Mouse (Mus musculus): ENCODE measurements around the gene Hnrnpa1. TPM values are rescaled to one million over a fixed set of nuclear protein-coding genes. Genes with fewer than 3 reads are reported as not detected.
"Not testable (repeated sequence)": the region's sequence is repeated elsewhere in the genome, so short reads cannot be mapped to it uniquely, and the experiment has no call there.

Hnrnpa1 gene
- polyA plus RNA-seq, 1 experiment from 2014 or later, result 457 TPM

- Histone ChIP-seq H3K9me3 (ENCODE audit: control insufficient read depth, low read length) (no peaks in the 10 kb centered on the region), H3K27me3 (ENCODE audit: control insufficient read depth, insufficient read depth, low read length) (no peaks in the 10 kb centered on the region), H3K27ac (replicated peaks in 1 of 2; ENCODE audit: control insufficient read depth in 1 of 2, insufficient read depth in 1 of 2, low read depth in 2 of 2, low read length in 2 of 2) (peak overlapping the region in 1 of 2 experiments; percentile 9; a peak in 1 of 4 replicates), H3K4me1 (ENCODE audit: control insufficient read depth in 2 of 2, insufficient read depth in 2 of 2, low read length in 2 of 2) (peaks cover 6 to 36% of the 10 kb centered on the region in 2 experiments), H3K36me3 (ENCODE audit: control insufficient read depth, insufficient read depth, low read length) (peaks cover 66% of the 10 kb centered on the region), H3K9ac (ENCODE audit: low read length) (peak overlapping the region; percentile 64), H3K4me2 (ENCODE audit: low read length) (peak overlapping the region; percentile 86), H3K4me3 (ENCODE audit: control insufficient read depth in 1 of 2, insufficient read depth in 1 of 2, low read depth in 1 of 2, low read length in 2 of 2) (peak overlapping the region in 1 of 2 experiments; percentile 80; a peak in 2 of 4 replicates)
- 66% methylated on average over 8 of the region's 8 CpGs for WGBS
- ATAC-seq (ENCODE audit: insufficient number of reproducible peaks, insufficient read depth, low FRiP score, low read depth), result no peak
Measured at GRCm38 (mm10) chr15:103242885-103243284, 2.7 kb downstream of the Hnrnpa1 start.

- no peak for ATAC-seq (ENCODE audit: insufficient number of reproducible peaks, insufficient read depth, low FRiP score, low read depth)
- Histone ChIP-seq H3K4me2 (ENCODE audit: low read length) (no peak overlapping the region), H3K9me3 (ENCODE audit: control insufficient read depth, low read length) (no peaks in the 10 kb centered on the region), H3K4me1 (ENCODE audit: control insufficient read depth in 2 of 2, insufficient read depth in 2 of 2, low read length in 2 of 2) (peaks cover 6 to 27% of the 10 kb centered on the region in 2 experiments), H3K27me3 (ENCODE audit: control insufficient read depth, insufficient read depth, low read length) (no peaks in the 10 kb centered on the region), H3K4me3 (ENCODE audit: control insufficient read depth in 1 of 2, insufficient read depth in 1 of 2, low read depth in 1 of 2, low read length in 2 of 2) (no peak overlapping the region), H3K27ac (replicated peaks in 1 of 2; ENCODE audit: control insufficient read depth in 1 of 2, insufficient read depth in 1 of 2, low read depth in 2 of 2, low read length in 2 of 2) (no peak overlapping the region), H3K36me3 (ENCODE audit: control insufficient read depth, insufficient read depth, low read length) (peaks cover 80% of the 10 kb centered on the region), H3K9ac (ENCODE audit: low read length) (no peak overlapping the region)
- WGBS, result 30% methylated on average over 6 of the region's 6 CpGs
Measured at GRCm38 (mm10) chr15:103245616-103246015, 5.4 kb downstream of the Hnrnpa1 start.

GRCm38 (mm10) chr15:103247078-103247781 is 7.0 kb downstream of the Hnrnpa1 start:
- H3K4me2 ChIP-seq (ENCODE audit: low read length), result no peak overlapping the region
- H3K4me3 ChIP-seq (ENCODE audit: control insufficient read depth in 1 of 2, insufficient read depth in 1 of 2, low read depth in 1 of 2, low read length in 2 of 2), result no peak overlapping the region
- peaks cover 66% of the 10 kb centered on the region for H3K36me3 ChIP-seq (ENCODE audit: control insufficient read depth, insufficient read depth, low read length)
- no peak overlapping the region; a peak in 1 of 4 replicates for H3K27ac ChIP-seq (replicated peaks in 1 of 2; ENCODE audit: control insufficient read depth in 1 of 2, insufficient read depth in 1 of 2, low read depth in 2 of 2, low read length in 2 of 2)
- H3K4me1 ChIP-seq (ENCODE audit: control insufficient read depth in 2 of 2, insufficient read depth in 2 of 2, low read length in 2 of 2), result peaks cover 5 to 23% of the 10 kb centered on the region in 2 experiments
- H3K9me3 ChIP-seq (ENCODE audit: control insufficient read depth, low read length), result no peaks in the 10 kb centered on the region
- WGBS, result 89% methylated on average over 9 of the region's 9 CpGs
- no peak overlapping the region for H3K9ac ChIP-seq (ENCODE audit: low read length)
- no peaks in the 10 kb centered on the region for H3K27me3 ChIP-seq (ENCODE audit: control insufficient read depth, insufficient read depth, low read length)
- ATAC-seq (ENCODE audit: insufficient number of reproducible peaks, insufficient read depth, low FRiP score, low read depth), result no peak

GRCm38 (mm10) chr15:103247782-103248400 is 7.7 kb downstream of the Hnrnpa1 start:
- H3K4me2 ChIP-seq (ENCODE audit: low read length), result no peak overlapping the region
- no peaks in the 10 kb centered on the region for H3K9me3 ChIP-seq (ENCODE audit: control insufficient read depth, low read length)
- H3K9ac ChIP-seq (ENCODE audit: low read length), result no peak overlapping the region
- peaks cover 2 to 16% of the 10 kb centered on the region in 2 experiments for H3K4me1 ChIP-seq (ENCODE audit: control insufficient read depth in 2 of 2, insufficient read depth in 2 of 2, low read length in 2 of 2)
- H3K27ac ChIP-seq (replicated peaks in 1 of 2; ENCODE audit: control insufficient read depth in 1 of 2, insufficient read depth in 1 of 2, low read depth in 2 of 2, low read length in 2 of 2), result no peak overlapping the region; a peak in 1 of 4 replicates
- ATAC-seq (ENCODE audit: insufficient number of reproducible peaks, insufficient read depth, low FRiP score, low read depth), result no peak
- no peaks in the 10 kb centered on the region for H3K27me3 ChIP-seq (ENCODE audit: control insufficient read depth, insufficient read depth, low read length)
- no peak overlapping the region for H3K4me3 ChIP-seq (ENCODE audit: control insufficient read depth in 1 of 2, insufficient read depth in 1 of 2, low read depth in 1 of 2, low read length in 2 of 2)
- peaks cover 59% of the 10 kb centered on the region for H3K36me3 ChIP-seq (ENCODE audit: control insufficient read depth, insufficient read depth, low read length)

GRCm38 (mm10) chr15:103248401-103249313 is 8.4 kb downstream of the Hnrnpa1 start:
- 81% methylated on average over 28 of the region's 28 CpGs for WGBS

GRCm38 (mm10) chr15:103249511-103249910 is 9.3 kb downstream of the Hnrnpa1 start:
- 81% methylated on average over 6 of the region's 6 CpGs for WGBS
- H3K36me3 ChIP-seq (ENCODE audit: control insufficient read depth, insufficient read depth, low read length), result peaks cover 46% of the 10 kb centered on the region
- not testable (repeated sequence) for H3K9me3 ChIP-seq (ENCODE audit: control insufficient read depth, low read length); H3K9ac ChIP-seq (ENCODE audit: low read length); H3K4me2 ChIP-seq (ENCODE audit: low read length); H3K4me3 ChIP-seq (ENCODE audit: control insufficient read depth in 1 of 2, insufficient read depth in 1 of 2, low read depth in 1 of 2, low read length in 2 of 2); H3K27ac ChIP-seq (replicated peaks in 1 of 2; ENCODE audit: control insufficient read depth in 1 of 2, insufficient read depth in 1 of 2, low read depth in 2 of 2, low read length in 2 of 2); ATAC-seq (ENCODE audit: insufficient number of reproducible peaks, insufficient read depth, low FRiP score, low read depth); H3K27me3 ChIP-seq (ENCODE audit: control insufficient read depth, insufficient read depth, low read length); H3K4me1 ChIP-seq (ENCODE audit: control insufficient read depth in 2 of 2, insufficient read depth in 2 of 2, low read length in 2 of 2)

More at GRCm38 (mm10) chr15:103248401-103249313, 8.4 kb downstream of the Hnrnpa1 start:
- no peak overlapping the region for H3K4me3 ChIP-seq (ENCODE audit: control insufficient read depth in 1 of 2, insufficient read depth in 1 of 2, low read depth in 1 of 2, low read length in 2 of 2)
- H3K9ac ChIP-seq (ENCODE audit: low read length), result no peak overlapping the region
- H3K4me2 ChIP-seq (ENCODE audit: low read length), result no peak overlapping the region
- H3K27me3 ChIP-seq (ENCODE audit: control insufficient read depth, insufficient read depth, low read length), result no peaks in the 10 kb centered on the region
- no peak for ATAC-seq (ENCODE audit: insufficient number of reproducible peaks, insufficient read depth, low FRiP score, low read depth)
- no peaks in the 10 kb centered on the region for H3K9me3 ChIP-seq (ENCODE audit: control insufficient read depth, low read length)
- no peak overlapping the region for H3K27ac ChIP-seq (replicated peaks in 1 of 2; ENCODE audit: control insufficient read depth in 1 of 2, insufficient read depth in 1 of 2, low read depth in 2 of 2, low read length in 2 of 2)
- peaks cover 0 to 9% of the 10 kb centered on the region in 2 experiments; a peak in 2 of 4 replicates for H3K4me1 ChIP-seq (ENCODE audit: control insufficient read depth in 2 of 2, insufficient read depth in 2 of 2, low read length in 2 of 2)
- peaks cover 52% of the 10 kb centered on the region for H3K36me3 ChIP-seq (ENCODE audit: control insufficient read depth, insufficient read depth, low read length)

- Histone ChIP-seq H3K27me3 (ENCODE audit: control insufficient read depth, insufficient read depth, low read length) (no peaks in the 10 kb centered on the region), H3K4me2 (ENCODE audit: low read length) (no peak overlapping the region), H3K9me3 (ENCODE audit: control insufficient read depth, low read length) (no peaks in the 10 kb centered on the region), H3K9ac (ENCODE audit: low read length) (no peak overlapping the region), H3K4me1 (ENCODE audit: control insufficient read depth in 2 of 2, insufficient read depth in 2 of 2, low read length in 2 of 2) (peaks cover under 1 to 8% of the 10 kb centered on the region in 2 experiments; a peak in 3 of 4 replicates), H3K27ac (replicated peaks in 1 of 2; ENCODE audit: control insufficient read depth in 1 of 2, insufficient read depth in 1 of 2, low read depth in 2 of 2, low read length in 2 of 2) (no peak overlapping the region), H3K4me3 (ENCODE audit: control insufficient read depth in 1 of 2, insufficient read depth in 1 of 2, low read depth in 1 of 2, low read length in 2 of 2) (no peak overlapping the region), H3K36me3 (ENCODE audit: control insufficient read depth, insufficient read depth, low read length) (peaks cover 40% of the 10 kb centered on the region)
- ATAC-seq (ENCODE audit: insufficient number of reproducible peaks, insufficient read depth, low FRiP score, low read depth), result no peak
- 20% methylated on average over 2 of the region's 2 CpGs for WGBS
Measured at GRCm38 (mm10) chr15:103250195-103250740, 10.0 kb downstream of the Hnrnpa1 start.

All from heart, embryonic 14.5 days (tissue).